Mouse (Mus musculus): ENCODE measurements around the gene Sorl1. TPM values are rescaled to one million over a fixed set of nuclear protein-coding genes. Genes with fewer than 3 reads are reported as not detected.

The Sorl1 gene
- polyA plus RNA-seq, 1 experiment from 2014 or later: 1.0 TPM

- H3K4me2 ChIP-seq (ENCODE audit: low read depth, low read length): no peak overlapping the region
- H3K27ac ChIP-seq (ENCODE audit: low read length): no peak overlapping the region
- no peak overlapping the region for H3K9ac ChIP-seq (ENCODE audit: low read depth, low read length)
- H3K36me3 ChIP-seq (ENCODE audit: control insufficient read depth, insufficient read depth): no peaks in the 10 kb centered on the region
- no peak for ATAC-seq (ENCODE audit: low read depth)
- no peaks in the 10 kb centered on the region for H3K27me3 ChIP-seq (ENCODE audit: control insufficient read depth, insufficient read depth, low read depth, low read length)
- no peak overlapping the region for H3K4me3 ChIP-seq (ENCODE audit: low read depth, low read length)
- 42% methylated on average over 9 of the region's 9 CpGs for WGBS (ENCODE audit: insufficient replicate concordance)
- H3K9me3 ChIP-seq (replicated peaks; ENCODE audit: control insufficient read depth, low read length): no peaks in the 10 kb centered on the region
- no peaks in the 10 kb centered on the region for H3K4me1 ChIP-seq (ENCODE audit: control insufficient read depth, low read depth, low read length)
Measured at GRCm38 (mm10) chr9:42032419-42032818, 91.7 kb downstream of the Sorl1 start.

DNA sequence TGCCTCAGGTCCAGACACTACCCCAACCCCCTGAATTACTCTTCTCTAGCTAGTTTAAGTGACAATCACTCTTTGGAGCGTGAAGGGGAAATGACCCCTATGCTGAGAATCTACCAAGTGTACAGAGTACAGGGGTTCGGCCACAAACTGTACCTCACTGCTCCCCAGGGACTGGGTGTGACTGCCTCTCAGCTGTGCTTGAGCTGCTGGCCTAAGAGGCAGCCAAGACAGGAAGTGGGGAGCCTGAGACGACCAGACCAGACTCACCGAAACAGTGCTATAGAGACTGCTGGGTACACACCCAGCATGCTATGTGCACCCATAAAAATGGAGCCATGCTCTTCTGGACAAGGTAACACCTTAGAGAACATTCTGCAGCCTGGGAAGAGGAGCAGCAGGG is 95.3 kb downstream of the Sorl1 start:
- H3K9me3 ChIP-seq (replicated peaks; ENCODE audit: control insufficient read depth, low read length): no peaks in the 10 kb centered on the region
- H3K9ac ChIP-seq (ENCODE audit: low read depth, low read length): no peak overlapping the region
- no peaks in the 10 kb centered on the region for H3K4me1 ChIP-seq (ENCODE audit: control insufficient read depth, low read depth, low read length)
- ATAC-seq (ENCODE audit: low read depth): no peak
- H3K4me3 ChIP-seq (ENCODE audit: low read depth, low read length): no peak overlapping the region
- no peaks in the 10 kb centered on the region for H3K27me3 ChIP-seq (ENCODE audit: control insufficient read depth, insufficient read depth, low read depth, low read length)
- H3K27ac ChIP-seq (ENCODE audit: low read length): no peak overlapping the region
- 36% methylated on average over 4 of the region's 4 CpGs for WGBS (ENCODE audit: insufficient replicate concordance)
- H3K4me2 ChIP-seq (ENCODE audit: low read depth, low read length): no peak overlapping the region
- no peaks in the 10 kb centered on the region for H3K36me3 ChIP-seq (ENCODE audit: control insufficient read depth, insufficient read depth)

DNA sequence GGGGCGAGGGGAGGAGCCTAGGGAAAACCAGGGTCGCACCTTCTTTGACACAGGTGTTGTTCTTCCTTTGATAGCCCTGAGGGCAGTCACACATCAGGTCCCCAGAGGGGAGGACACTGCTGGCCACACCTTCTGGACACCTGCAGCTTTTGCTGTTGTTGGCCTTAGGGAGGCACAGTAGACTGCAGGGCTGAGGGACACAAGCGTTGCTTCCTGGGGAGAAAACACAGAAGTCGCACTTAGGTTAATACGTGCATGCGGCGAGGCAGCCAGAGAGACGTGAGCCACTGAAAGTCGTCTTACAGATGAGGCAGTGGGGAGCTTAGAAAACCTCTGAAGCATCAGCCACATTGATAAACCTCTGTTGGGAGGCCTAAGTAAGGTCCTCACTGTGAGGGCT is 99.8 kb downstream of the Sorl1 start:
- Histone ChIP-seq H3K27me3 (ENCODE audit: control insufficient read depth, insufficient read depth, low read depth, low read length) (no peaks in the 10 kb centered on the region), H3K9me3 (replicated peaks; ENCODE audit: control insufficient read depth, low read length) (no peaks in the 10 kb centered on the region), H3K4me3 (ENCODE audit: low read depth, low read length) (no peak overlapping the region), H3K4me1 (ENCODE audit: control insufficient read depth, low read depth, low read length) (no peaks in the 10 kb centered on the region), H3K9ac (ENCODE audit: low read depth, low read length) (no peak overlapping the region), H3K4me2 (ENCODE audit: low read depth, low read length) (no peak overlapping the region), H3K27ac (ENCODE audit: low read length) (no peak overlapping the region), H3K36me3 (ENCODE audit: control insufficient read depth, insufficient read depth) (no peaks in the 10 kb centered on the region)
- WGBS (ENCODE audit: insufficient replicate concordance): 63% methylated on average over 9 of the region's 9 CpGs
- no peak for ATAC-seq (ENCODE audit: low read depth)

GRCm38 (mm10) chr9:42023383-42023782 is 100.7 kb downstream of the Sorl1 start:
- no peak for ATAC-seq (ENCODE audit: low read depth)
- H3K27me3 ChIP-seq (ENCODE audit: control insufficient read depth, insufficient read depth, low read depth, low read length): no peaks in the 10 kb centered on the region
- H3K9ac ChIP-seq (ENCODE audit: low read depth, low read length): no peak overlapping the region
- H3K4me1 ChIP-seq (ENCODE audit: control insufficient read depth, low read depth, low read length): no peaks in the 10 kb centered on the region
- no peak overlapping the region for H3K4me3 ChIP-seq (ENCODE audit: low read depth, low read length)
- no peaks in the 10 kb centered on the region for H3K9me3 ChIP-seq (replicated peaks; ENCODE audit: control insufficient read depth, low read length)
- no peaks in the 10 kb centered on the region for H3K36me3 ChIP-seq (ENCODE audit: control insufficient read depth, insufficient read depth)
- no peak overlapping the region for H3K4me2 ChIP-seq (ENCODE audit: low read depth, low read length)
- no peak overlapping the region for H3K27ac ChIP-seq (ENCODE audit: low read length)
- WGBS (ENCODE audit: insufficient replicate concordance): 44% methylated on average over 3 of the region's 3 CpGs

DNA sequence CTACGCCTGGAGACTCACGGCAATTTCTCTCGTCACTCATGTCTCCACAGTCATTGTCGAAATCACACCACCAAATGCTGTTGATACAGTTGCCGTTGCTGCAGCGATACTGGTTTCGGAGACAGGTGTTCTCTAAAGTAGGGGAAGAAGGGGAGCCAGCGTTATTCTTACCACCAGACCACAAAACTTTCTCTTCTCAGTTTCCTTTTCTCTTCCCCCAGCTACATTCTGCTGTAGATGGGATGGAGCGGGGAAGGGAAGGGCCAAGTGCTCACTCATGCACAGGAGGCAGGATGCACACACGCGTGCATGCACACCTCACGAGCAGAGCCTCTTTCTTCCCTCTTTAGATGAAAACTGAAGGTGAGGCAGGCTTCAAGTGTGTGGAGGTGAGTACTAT is 101.8 kb downstream of the Sorl1 start:
- no peaks in the 10 kb centered on the region for H3K36me3 ChIP-seq (ENCODE audit: control insufficient read depth, insufficient read depth)
- H3K27ac ChIP-seq (ENCODE audit: low read length): no peak overlapping the region
- no peak overlapping the region for H3K4me3 ChIP-seq (ENCODE audit: low read depth, low read length)
- no peak overlapping the region for H3K4me2 ChIP-seq (ENCODE audit: low read depth, low read length)
- H3K27me3 ChIP-seq (ENCODE audit: control insufficient read depth, insufficient read depth, low read depth, low read length): no peaks in the 10 kb centered on the region
- ATAC-seq (ENCODE audit: low read depth): no peak
- 70% methylated on average over 12 of the region's 12 CpGs for WGBS (ENCODE audit: insufficient replicate concordance)
- H3K9ac ChIP-seq (ENCODE audit: low read depth, low read length): no peak overlapping the region
- H3K9me3 ChIP-seq (replicated peaks; ENCODE audit: control insufficient read depth, low read length): no peaks in the 10 kb centered on the region
- no peaks in the 10 kb centered on the region for H3K4me1 ChIP-seq (ENCODE audit: control insufficient read depth, low read depth, low read length)

GRCm38 (mm10) chr9:42019308-42020031 is 104.6 kb downstream of the Sorl1 start:
- H3K27ac ChIP-seq (ENCODE audit: low read length): no peak overlapping the region
- H3K4me3 ChIP-seq (ENCODE audit: low read depth, low read length): no peak overlapping the region
- WGBS (ENCODE audit: insufficient replicate concordance): 26% methylated on average over 7 of the region's 7 CpGs
- H3K36me3 ChIP-seq (ENCODE audit: control insufficient read depth, insufficient read depth): no peaks in the 10 kb centered on the region
- no peaks in the 10 kb centered on the region for H3K4me1 ChIP-seq (ENCODE audit: control insufficient read depth, low read depth, low read length)
- no peak overlapping the region for H3K9ac ChIP-seq (ENCODE audit: low read depth, low read length)
- no peak for ATAC-seq (ENCODE audit: low read depth)
- H3K4me2 ChIP-seq (ENCODE audit: low read depth, low read length): no peak overlapping the region
- H3K27me3 ChIP-seq (ENCODE audit: control insufficient read depth, insufficient read depth, low read depth, low read length): no peaks in the 10 kb centered on the region
- H3K9me3 ChIP-seq (replicated peaks; ENCODE audit: control insufficient read depth, low read length): no peaks in the 10 kb centered on the region

GRCm38 (mm10) chr9:42008501-42008900 is 115.6 kb downstream of the Sorl1 start:
- WGBS (ENCODE audit: insufficient replicate concordance): 70% methylated on average over 5 of the region's 5 CpGs
- H3K27me3 ChIP-seq (ENCODE audit: control insufficient read depth, insufficient read depth, low read depth, low read length): no peaks in the 10 kb centered on the region
- no peak overlapping the region for H3K9ac ChIP-seq (ENCODE audit: low read depth, low read length)
- no peak overlapping the region for H3K4me2 ChIP-seq (ENCODE audit: low read depth, low read length)
- H3K9me3 ChIP-seq (replicated peaks; ENCODE audit: control insufficient read depth, low read length): no peaks in the 10 kb centered on the region
- H3K4me1 ChIP-seq (ENCODE audit: control insufficient read depth, low read depth, low read length): no peaks in the 10 kb centered on the region
- no peaks in the 10 kb centered on the region for H3K36me3 ChIP-seq (ENCODE audit: control insufficient read depth, insufficient read depth)
- H3K4me3 ChIP-seq (ENCODE audit: low read depth, low read length): no peak overlapping the region
- ATAC-seq (ENCODE audit: low read depth): no peak
- no peak overlapping the region for H3K27ac ChIP-seq (ENCODE audit: low read length)

GRCm38 (mm10) chr9:42005101-42005500 is 119.0 kb downstream of the Sorl1 start:
- no peak overlapping the region for H3K9ac ChIP-seq (ENCODE audit: low read depth, low read length)
- no peak overlapping the region for H3K27ac ChIP-seq (ENCODE audit: low read length)
- no peak for ATAC-seq (ENCODE audit: low read depth)
- H3K4me3 ChIP-seq (ENCODE audit: low read depth, low read length): no peak overlapping the region
- H3K4me1 ChIP-seq (ENCODE audit: control insufficient read depth, low read depth, low read length): no peaks in the 10 kb centered on the region
- H3K9me3 ChIP-seq (replicated peaks; ENCODE audit: control insufficient read depth, low read length): no peaks in the 10 kb centered on the region
- H3K27me3 ChIP-seq (ENCODE audit: control insufficient read depth, insufficient read depth, low read depth, low read length): no peaks in the 10 kb centered on the region
- no peaks in the 10 kb centered on the region for H3K36me3 ChIP-seq (ENCODE audit: control insufficient read depth, insufficient read depth)
- WGBS (ENCODE audit: insufficient replicate concordance): 62% methylated on average over 8 of the region's 8 CpGs
- H3K4me2 ChIP-seq (ENCODE audit: low read depth, low read length): no peak overlapping the region

- WGBS (ENCODE audit: insufficient replicate concordance): 63% methylated on average over 4 of the region's 4 CpGs
- H3K27ac ChIP-seq (ENCODE audit: low read length): no peak overlapping the region
Measured at GRCm38 (mm10) chr9:42004140-42004539, 120.0 kb downstream of the Sorl1 start.

More at GRCm38 (mm10) chr9:42004140-42004539, 120.0 kb downstream of the Sorl1 start:
- H3K4me3 ChIP-seq (ENCODE audit: low read depth, low read length): no peak overlapping the region
- ATAC-seq (ENCODE audit: low read depth): no peak
- no peak overlapping the region for H3K4me2 ChIP-seq (ENCODE audit: low read depth, low read length)
- H3K27me3 ChIP-seq (ENCODE audit: control insufficient read depth, insufficient read depth, low read depth, low read length): no peaks in the 10 kb centered on the region
- H3K36me3 ChIP-seq (ENCODE audit: control insufficient read depth, insufficient read depth): no peaks in the 10 kb centered on the region
- H3K4me1 ChIP-seq (ENCODE audit: control insufficient read depth, low read depth, low read length): no peaks in the 10 kb centered on the region
- H3K9me3 ChIP-seq (replicated peaks; ENCODE audit: control insufficient read depth, low read length): no peaks in the 10 kb centered on the region
- H3K9ac ChIP-seq (ENCODE audit: low read depth, low read length): no peak overlapping the region

All from liver, embryonic 16.5 days (tissue).